Mouse (Mus musculus): Measurements from ENCODE around the gene Gtpbp1. TPM values are rescaled to one million over a fixed set of nuclear protein-coding genes. Genes with fewer than 3 reads are reported as not detected.

The Gtpbp1 gene
- total RNA-seq, 2 experiments from 2014 or later = 26.7 to 30.0 TPM

DNA sequence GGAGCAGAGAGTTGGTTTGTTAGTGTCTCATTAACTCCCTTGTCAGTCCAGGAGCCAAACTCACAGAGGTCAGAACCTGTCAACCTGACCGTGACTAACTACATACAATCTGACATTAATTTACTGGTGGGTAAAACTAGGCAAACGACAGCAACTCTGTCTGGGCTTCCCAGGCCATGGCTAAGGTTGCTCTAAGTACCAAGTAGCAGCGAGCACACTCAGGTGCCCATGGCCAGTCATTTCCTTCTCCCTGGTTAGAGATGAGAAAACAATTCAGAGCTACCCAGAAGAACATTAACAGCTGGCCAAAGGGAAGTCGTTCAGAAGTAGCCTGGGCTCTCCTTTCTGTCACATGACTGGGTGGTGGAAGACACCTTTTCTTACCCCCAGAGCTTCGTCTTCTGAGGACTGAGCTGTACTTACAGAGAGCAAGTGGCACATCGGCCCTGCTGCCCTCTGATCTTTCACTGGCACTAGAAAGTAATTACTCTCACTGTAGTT, 5.5 kb upstream of the Gtpbp1 start:
- no peak for DNase-seq

DNA sequence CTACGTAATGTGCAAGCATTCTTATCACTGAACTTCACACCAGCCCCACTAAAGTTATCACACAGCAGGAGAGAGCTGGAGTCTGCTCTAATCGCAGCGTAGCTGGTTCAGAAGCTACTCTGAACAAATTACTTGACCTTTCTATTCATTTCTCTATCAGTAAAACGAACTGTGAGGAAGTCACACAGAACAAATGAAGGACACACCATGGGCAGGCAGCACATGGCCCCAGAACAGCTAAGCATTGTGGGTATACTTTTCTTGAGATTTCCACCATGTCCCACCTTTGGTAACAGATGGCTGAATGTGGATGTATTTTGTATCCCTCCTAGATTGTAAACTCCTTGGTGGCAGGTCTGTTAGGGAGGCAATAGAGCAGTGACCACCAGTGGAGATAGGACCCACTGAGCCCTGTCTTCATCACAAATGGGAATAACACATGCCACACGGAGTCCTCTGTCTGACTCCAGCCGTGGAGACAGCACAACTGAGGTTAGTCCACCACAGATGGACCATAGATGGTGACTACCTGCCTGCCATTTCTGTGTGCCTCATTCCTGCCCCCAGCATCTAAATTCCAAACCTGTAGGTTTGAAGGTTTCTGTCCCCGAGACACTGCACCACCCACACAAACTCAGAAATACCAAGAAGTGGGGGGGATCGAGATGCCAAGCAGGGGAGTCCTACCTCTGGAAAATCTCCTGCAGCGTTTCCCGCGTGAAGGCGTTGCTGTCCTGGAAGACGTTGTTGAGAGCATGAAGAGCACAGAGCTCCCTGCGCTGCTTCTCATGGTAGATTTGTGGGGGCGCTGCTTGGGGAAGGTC, 4.4 kb upstream of the Gtpbp1 start:
- DNase-seq = peak; percentile 5

DNA sequence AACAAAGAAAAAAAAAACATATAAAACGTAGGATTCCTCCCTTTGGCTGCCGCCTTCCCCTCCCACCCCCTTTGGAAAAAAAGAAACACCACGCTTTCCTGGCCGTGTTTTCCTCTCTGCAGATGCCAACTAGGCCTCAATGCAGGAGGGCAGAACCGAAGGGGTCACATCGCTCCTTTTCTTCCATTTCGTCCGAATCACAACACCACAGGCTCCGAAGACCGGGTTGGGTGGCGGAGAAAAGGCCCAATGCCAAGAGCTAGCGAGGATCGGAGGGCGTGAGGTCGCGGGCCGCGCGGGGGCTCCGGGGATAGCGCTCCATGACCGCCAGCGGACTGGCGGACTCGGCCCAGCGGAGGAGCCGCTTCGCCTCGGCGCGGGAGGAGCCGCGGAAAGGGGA, 3.5 kb upstream of the Gtpbp1 start:
- peak; percentile 67 for DNase-seq

DNA sequence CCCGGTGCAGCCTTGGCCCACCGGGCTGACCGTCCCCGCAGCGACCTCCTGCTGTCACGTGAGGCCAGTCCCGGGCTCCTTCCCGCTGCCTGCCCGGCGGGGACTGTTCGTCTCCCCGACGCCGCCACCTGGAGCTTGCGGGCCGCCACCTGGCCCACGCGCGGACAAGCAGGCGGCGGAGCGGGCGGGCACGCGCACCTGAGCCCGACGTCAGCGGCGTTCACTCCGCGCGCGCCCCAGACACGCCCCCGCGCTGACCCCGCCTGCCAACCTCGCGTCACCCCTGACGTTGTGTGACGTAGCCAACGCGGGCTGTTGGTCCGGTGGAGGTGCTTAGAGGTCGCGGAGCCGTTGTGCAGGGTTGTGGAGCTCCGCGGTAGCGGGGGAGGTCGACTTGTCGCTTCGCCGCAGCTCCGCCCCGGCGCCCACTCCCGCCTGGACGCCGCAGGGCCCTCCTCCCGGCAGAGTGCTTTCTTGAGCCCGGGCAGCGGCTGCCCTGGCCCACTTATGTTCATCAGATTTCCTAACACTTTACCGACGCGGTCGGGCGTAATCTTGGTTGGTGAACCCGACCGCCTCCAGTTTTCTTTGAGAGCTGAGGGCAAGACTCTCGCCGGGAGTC, 2.9 kb upstream of the Gtpbp1 start, which contains the start of gene Josd1:
Gene Josd1, minus strand, starts transcription at position 274 of the 622 bp plus-strand sequence.
- peak; percentile 98 for DNase-seq

DNA sequence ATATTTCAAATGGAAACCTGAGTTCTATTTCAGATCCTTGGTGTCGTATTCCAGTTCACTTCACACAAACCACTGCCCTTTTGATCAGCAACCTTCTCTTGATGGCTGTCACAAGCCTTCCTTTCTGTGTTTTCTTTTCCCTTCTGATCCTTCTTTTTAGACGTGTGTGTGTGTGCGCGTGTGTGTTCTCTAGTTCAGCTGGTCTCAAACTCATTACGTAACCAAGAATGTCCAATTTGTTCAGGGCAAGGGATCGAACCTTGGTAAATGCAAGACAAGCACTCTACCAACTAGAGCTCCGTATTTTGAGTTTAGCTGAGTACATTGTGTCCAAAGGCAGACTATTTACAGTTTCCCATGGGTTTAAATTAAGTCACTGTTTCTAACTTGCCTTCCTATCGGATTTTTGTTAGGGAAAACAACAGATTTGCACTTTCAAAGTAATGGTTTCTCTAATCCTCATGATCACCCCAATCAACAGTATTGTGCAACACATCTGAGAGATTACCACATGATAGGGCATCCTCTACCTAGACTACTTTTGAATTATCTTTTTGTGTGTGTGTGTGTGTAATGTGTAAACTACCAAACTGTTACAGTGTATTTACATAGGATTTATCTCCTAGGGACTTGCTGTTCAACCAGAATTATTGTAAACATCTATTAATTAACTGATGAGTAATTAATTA, 2.2 kb upstream of the Gtpbp1 start:
- DNase-seq = no peak

DNA sequence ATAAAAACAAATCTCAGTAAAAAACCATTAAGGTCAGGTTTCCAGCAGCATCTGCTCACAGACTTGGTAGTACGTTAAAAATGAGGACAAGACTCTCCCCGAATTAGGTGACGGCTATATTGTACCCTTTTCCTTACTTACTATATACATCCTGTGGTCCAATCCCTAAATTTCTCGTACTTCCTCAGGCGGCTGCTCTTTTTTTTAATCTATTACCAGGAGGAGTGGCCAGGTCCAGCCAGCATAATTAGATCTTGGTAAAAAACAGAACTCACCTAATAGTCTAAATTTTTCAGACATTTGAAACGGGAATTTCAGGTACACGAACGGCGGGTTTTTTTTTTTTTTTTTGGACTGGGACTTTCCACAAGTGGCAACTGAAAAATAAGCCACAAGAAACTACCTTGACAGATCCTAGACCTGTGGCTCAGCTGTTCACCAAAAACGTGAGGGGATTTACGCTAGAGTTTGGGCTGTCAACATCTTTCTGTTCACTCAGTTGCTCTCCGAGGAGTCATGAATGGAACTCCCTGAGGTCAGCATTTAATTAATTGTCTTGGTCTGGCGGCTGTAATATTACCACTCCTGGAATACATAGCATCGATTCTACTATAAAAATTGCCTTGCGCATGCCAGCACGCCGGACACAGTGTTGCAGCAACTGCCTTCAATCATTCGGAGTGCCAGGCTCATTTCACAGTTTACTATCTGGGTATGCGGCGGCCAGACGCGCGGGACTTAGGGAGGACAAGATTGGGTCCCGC, 801 bp upstream of the Gtpbp1 start:
- DNase-seq = no peak

DNA sequence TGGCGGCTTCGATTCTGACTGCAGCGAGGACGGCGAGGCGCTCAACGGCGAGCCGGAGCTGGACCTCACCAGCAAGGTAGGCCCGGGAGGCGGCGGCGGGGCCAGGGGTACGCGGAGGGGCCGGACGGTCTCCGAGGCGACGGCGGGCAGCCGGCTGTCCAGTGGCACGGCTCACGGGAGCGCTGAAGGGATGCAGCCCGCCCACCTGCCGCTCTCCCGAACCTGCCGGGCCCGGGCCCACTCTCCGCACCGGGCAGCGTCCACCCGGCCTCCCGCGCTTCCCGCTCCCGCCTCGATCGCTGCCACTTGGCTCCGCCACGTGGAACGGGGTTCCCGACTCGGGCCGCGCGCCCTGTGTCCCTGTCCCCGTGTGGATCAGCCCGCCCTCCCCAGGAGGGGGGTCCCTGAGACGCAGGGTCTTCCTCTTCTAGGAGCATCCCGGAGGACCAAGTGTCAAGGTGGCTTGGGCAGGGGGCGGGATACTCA, 421 bp downstream of the Gtpbp1 start:
- DNase-seq = no peak

DNA sequence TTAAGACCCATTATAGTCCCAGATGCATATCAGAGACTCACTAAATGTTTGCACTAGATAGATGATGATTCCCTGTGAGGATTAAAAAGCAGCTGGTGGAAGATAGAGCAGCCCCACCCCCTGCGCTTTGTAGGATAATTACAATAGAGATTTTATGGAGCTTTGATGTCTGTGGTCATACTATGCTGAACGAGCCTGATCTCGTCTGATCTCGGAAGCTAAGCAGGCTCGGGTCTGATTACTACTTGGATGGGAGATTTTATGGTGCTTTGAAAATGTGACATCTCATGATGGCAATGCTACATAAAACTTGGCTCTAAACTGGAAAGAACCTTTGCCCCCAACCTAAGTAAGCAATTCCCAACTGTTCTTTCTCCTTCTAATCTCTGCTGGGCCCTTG, 1.7 kb downstream of the Gtpbp1 start:
- DNase-seq = no peak

DNA sequence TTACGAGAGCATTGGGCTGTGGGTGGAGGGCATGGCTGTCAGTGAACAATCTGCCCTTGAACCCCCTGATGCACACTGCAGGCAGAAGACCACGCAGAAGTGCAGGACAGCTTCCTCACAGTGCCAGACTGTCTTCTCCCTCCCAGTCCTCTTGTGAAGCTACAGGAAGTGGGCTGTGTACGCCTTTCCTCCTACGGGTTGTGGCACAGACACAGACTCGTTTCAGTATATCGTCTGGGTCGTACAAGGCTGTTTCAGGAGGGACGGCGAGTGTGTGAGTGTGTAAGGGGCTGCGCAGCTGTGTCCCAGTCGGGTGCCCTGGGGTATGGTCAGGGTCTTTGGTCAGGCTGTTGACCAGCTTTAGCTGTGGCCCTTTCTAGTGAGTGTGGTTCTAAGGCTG, 3.1 kb downstream of the Gtpbp1 start:
- no peak for DNase-seq

DNA sequence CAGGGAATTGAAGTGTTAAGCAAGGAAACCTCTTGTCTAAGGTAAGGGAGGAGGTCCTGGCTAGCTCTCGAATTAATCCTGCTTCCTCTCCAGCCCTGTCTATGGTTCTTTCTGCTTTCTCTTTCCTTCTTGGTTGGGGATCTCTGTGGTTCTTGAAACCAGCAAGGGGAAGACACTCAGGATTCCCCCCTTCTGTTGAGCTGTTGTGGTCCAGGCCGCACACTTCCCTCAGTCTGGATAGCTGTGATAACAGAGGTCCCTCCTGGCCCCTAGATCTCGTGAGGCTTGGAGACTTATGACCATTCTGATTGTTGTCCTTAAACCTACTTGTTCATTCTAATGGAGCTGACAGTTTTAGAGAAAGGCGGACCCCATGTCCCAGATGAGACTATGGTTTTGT, 3.9 kb downstream of the Gtpbp1 start:
- no peak for DNase-seq

DNA sequence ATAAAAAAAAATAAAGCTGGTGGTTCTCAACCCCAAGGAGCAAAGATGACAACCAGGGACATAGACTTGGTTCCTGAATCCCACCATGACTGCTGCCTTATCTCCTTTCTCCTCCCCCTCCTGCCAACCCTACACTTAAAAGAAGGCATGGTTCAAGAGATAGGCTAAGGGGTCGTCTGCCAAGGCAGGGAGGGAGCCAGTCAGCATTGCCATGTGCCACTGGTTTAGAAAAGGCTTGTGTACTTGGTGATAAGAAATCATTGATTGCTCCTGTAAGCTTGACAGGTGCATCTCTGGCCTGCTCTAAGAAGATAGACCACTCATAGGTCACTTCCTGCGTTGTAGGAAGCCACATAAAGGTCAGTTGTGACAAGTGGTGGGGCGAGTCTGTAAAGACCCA, 4.9 kb downstream of the Gtpbp1 start:
- no peak for DNase-seq

DNA sequence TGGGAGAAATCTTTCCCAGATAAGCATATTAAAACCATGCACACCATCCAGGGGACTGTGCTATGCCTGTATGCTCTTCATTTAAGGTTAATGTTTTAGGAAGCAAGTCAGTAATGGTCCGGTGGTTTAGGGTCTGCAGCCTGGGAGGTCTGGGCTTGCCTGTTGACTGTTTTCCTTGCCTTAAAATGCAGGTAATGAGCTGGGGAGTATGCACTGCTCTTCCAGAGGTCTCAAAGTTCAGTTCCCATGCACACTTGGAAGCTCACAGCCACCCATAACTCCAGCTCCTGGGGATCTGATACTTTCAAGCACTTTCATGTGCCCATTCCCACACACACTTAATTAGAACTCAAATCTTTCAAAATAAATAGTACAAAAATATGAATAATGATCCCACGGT, 5.9 kb downstream of the Gtpbp1 start:
- DNase-seq = no peak

DNA sequence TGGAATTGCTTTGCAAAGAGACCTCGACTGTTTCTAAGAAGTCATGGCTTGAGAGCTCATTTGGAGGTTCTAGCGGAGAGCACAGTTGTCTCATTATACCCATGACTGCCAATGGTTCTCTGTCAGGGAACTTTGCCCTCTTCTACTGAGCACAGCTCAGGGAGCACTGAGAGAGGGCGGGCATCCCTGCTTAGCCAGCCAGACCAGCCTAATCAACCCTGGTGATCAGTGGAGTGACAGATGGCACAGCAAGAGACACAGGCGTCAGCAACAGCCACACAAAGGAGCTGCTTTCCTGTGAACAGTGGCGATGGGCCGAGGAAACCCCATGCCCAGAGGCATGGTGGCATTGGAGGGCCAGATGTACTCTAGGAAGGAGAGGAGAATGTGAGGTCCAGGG, 6.4 kb downstream of the Gtpbp1 start:
- no peak for DNase-seq

DNA sequence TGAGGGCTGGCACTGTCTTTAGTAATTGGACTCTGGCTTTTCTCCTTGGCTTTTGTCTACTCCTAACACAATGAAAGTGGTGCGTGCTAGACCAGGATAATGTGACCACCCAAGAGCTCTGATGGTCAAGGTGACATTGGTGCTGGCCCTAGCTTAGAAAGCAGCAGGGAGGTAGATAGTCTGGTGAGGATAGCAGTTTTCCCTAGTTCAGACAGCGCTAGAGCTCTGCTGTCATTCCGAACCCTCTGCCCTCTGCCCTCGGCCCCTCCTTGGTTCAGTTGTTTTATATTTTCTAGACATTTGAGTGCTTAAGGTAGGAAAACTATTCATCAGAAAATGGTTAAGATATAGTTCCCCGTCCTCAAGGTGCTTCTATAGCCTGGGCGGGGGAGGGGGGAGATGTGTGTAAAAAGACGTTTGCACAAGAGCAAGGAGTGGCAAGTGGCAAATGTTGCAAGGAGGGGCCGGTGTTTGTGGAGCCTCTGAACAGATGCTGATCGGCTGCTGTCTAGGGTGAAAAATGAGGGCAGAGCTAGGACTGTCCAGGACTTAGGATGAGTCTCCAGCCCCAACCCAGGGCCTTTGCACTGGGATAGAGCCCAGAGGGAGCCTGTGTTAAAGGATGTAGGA, 7.0 kb downstream of the Gtpbp1 start:
- no peak for DNase-seq

DNA sequence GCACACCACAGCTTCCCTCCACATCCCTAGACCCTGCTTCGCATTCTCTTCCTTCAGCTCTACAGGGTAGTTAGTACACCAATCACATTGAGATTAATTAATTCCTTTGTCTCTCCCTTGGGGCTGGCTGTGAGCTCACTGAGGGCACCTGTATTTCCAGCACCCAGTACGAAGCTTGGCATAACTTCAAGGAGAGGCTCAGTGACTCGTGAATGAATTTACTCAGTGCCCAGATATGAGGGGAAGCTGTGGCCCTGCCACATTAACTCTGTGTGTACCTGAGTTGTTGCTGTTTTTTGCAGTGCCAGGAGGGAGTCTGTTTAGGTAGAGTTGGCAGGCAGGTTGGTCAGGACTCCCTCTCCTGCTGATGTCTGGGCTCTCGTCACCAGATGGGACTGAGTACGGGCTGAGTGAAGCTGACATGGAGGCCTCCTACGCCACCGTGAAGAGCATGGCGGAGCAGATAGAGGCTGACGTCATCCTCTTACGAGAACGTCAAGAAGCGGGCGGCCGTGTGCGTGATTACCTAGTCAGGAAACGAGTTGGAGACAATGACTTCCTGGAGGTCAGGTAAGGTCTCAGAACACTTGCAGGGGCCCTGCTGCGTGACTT, 16.1 kb downstream of the Gtpbp1 start:
- DNase-seq = no peak

DNA sequence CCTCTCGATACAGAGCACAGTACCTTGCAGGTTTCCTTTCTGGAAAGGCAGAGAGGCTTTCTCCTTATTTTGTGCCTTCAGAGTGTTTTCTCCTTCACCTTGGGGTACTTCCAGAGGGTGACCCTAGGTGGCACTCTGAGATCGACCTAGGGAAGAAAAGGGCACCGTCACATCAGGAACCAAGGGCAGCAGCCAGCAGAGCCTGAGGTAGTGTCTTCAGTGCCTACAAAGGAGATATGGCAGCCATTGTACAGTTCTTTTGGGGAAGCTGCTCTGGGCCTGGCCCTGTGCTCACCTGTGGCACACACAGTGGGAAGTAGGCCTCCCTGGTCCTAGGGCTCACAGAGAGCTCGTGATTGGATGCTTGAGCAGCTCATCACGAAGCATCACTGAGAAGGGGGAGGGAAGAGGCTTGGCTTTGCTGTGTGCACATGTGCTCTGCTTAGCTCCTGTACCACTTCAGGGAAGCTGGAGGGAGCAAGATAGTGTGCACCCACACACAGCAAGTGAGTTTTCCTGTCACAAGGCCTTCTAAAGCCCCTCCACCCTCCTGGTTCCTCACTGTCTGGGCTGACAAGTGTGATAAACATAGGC, 17.7 kb downstream of the Gtpbp1 start:
- DNase-seq = no peak

DNA sequence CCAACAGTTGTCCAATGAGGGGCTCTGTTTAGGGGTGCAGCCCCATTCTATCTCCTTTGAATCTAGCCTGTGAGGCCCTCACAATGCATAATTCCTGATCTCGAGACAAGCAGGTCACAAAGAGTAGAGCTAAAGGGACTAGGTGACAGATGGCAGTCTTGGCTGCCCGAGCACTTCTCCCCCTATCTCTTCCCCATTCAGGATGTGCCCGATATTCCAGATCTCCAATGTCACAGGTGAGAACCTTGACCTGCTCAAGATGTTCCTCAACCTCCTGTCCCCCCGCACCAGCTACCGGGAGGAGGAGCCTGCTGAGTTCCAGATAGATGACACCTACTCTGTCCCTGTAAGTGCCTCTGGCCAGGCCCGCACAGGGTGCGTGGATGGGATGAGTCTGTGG, 25.0 kb downstream of the Gtpbp1 start:
- DNase-seq = no peak

DNA sequence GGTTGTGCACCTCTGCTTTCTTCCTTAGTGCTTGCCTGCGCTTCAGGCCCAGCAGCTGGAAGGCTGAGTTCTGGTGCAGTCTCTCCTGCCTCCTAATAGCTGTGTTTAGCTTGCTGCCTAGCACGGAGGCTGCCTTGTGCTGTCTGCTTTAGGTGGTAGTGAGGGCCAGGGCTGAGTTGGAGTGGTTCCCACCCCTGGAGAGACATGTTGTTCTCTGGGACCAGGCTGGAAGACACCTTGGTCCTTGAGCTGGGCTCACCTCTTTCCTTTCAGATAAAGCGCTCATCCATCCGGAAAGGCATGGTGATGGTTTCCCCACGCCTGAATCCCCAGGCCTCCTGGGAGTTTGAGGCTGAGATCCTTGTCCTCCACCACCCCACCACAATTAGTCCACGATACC, 26.1 kb downstream of the Gtpbp1 start:
- DNase-seq = no peak

DNA sequence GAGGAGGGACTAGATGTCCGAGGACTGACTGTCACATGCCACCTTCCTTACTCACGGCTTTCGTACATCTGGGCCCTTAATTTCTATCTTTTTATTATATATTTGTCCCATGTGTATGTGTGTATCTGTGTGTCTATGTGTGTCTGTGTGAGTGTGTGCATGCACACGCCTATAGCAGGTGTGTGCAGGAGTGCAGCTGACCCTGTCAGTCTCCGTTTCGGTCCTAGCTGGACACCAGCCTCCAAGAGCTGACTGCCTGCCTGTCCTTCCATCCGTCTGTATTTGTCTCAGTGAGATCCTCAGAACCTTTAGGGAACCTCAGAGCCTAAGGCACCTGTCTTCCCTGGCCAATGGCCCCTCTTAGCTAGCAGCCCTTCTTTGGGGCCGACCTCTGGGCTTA, 29.6 kb downstream of the Gtpbp1 start:
- no peak for DNase-seq

DNA sequence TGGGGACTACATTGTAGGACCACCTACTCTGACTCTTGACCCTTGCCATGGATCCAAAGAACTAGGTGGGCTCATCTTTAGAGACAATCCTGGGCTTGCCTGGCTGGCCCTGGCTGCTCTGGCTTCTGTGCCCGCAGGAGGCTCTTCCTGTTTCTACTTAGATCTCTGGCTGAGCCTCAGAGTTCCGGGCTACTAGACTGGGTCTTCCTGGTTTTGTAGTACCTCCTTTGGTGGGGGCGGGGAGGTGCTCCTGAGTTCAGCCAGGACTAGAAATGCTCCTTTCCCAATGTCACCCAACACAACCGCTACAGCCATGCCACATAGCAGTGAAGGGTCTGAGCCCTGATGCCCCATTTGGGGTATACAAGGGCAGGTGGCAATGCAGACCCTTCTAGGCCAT, 30.2 kb downstream of the Gtpbp1 start:
- no peak for DNase-seq

DNA sequence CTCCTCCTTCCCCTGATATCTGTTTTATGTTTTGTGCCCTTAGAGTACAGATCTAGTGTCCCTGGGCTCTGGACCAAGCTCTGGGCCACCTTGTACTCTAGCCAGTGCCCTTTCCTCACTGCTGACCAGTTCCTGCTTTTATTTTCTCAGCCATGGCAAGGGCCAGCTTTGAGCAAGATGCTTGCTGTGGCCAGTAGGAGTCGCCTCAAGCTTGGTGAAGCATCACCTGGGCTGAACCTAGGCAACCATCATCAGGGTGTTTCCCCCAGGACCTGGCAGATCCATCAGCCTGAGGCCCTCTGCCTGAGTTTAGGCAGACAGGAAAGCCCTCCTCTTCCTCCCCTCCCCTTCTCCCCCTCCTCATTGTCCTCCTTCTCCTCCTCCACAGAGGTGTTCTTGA, 32.8 kb downstream of the Gtpbp1 start:
- DNase-seq = peak; percentile 62

Data from adrenal gland, postnatal 10 days (tissue).